Mouse (Mus musculus) stomach, adult 2 months (tissue): ENCODE results near the gene Chmp4b. TPM values are rescaled to one million over a fixed set of nuclear protein-coding genes. Genes with fewer than 3 reads are reported as not detected.

Experiments used
- polyA plus RNA-seq: library from polyadenylated mRNA; depleted of rRNA; stranded (reverse); fragments of >200 nt; gene quantifications from 2 replicates; pipeline ENCODE4 v1.2.3, GENCODE M21; 2012; rRNA removed

Gene Chmp4b
- polyA plus RNA-seq: 32.9 and 39.2 TPM in 2 replicates

DNA sequence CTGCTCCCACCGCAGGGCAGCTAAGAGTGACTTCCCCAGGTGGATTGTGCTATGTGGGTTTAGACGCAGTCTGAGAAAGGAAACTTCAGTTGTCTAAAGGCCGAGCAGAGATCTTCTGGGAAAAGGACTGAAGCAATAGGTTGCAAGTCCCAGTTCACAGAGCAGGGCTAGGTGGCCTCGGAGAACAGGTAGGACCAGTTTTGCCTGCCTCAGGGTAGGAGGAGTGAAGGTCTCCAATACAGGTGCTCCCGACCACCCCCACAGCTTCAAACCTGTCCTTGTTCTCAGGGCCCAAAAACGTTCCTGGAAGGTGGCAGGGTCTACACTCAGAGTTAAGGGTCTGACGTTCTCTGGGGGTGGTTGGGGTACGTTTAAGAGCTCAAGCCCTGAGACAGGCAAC lies at the start of gene Chmp4b:
TSS of gene Chmp4b (plus strand) at position 343 of the 400 bp plus-strand sequence.

DNA sequence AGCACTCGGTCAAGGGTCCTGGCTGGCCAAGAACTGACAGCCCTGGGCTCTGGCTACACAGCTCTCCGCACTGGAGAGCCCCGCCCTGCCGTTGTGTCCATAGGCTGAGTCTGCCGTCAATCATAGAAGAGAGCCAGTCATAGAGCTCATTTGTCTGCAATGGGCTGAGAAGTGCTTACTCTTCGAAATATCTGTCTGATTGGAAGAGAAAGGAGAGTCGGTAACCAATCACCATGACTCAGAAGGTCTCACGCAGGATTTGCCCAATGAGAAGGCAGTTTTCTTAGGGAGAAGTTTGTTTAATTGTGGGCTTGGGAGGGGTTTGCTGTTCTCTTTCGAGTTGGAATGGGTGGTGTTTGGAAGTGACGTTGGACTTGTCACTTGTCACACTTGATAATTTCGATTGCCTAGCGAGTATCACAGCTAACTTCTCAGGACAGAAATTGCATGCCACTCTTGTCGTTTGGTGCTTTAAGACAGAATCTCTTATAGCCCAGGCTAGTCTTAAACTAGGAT lies 47.8 kb upstream of the Chmp4b start, which contains the start of gene Pxmp4:
TSS of gene Pxmp4 (minus strand) at position 71 of the 516 bp plus-strand sequence.

DNA sequence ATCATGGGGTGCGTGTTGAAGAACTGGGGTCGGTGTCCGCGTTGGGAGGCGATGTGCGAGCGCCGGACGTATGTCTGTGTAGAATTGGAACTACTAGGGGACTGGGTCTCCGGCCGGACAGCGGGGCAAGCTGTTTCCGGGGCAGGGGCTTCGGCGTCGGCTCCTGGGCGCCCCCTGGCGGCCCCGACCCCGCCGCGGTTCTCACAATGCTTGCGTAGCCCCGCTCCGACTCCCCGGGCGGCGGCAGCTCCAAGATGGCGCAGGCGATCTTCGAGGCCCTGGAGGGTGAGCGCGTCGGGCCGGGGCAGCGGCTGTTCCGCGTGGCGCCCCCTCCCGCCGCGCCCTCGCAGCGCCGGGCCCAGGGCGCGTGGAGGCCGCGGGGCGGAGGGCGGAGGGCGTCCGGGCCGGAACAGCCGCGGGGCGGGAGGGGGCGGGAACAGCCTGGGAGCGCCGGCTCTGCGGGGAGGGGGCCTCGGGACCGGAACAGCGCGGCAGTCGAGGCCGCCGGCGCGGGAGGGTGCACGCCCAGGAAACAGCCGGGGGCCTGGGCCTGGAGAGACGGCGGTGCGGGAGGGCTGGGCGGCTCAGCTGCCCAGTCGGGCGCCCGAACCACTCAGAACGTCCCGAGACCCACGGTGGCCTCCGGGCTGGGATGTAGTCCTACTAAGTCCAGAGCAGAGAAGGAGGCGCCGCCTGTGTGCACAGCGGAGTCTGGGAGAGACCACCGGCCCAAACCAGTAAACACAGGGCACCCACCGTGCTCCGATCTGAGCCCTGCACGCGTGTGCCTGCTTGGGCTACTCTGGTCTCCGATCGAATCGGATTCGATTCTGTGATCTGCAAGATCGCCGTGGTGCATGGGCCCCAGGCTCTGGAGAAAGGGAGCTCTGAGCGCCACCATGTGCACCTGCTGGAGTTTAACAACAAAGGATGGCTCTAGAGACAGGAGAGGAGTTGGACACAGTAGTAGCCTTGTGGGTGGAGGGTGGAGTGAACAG lies 38.1 kb upstream of the Chmp4b start, which contains the start of the genes Zfp341 and 4930519P11Rik:
TSS of gene Zfp341 (plus strand) at position 180 of the 998 bp plus-strand sequence.
TSS of gene 4930519P11Rik (minus strand) at position 320 of the 998 bp plus-strand sequence.

Other genes with a start within 250 kb of the Chmp4b start
- gene Snta1, start 243.6 kb upstream of the Chmp4b start, polyA plus RNA-seq: 16.3 and 20.8 TPM in 2 replicates
- 3.4 and 4.7 TPM in 2 replicates for gene Cbfa2t2, start 215.2 kb upstream of the Chmp4b start, polyA plus RNA-seq
- gene 1700003F12Rik, start 104.6 kb upstream of the Chmp4b start, polyA plus RNA-seq: 0.65 TPM in 1 of 2 replicates, not detected in the other
- 0.04 and 0.14 TPM in 2 replicates for gene Actl10, start 99.9 kb upstream of the Chmp4b start, polyA plus RNA-seq
- 0.08 and 0.11 TPM in 2 replicates for gene Necab3, start 92.8 kb upstream of the Chmp4b start, polyA plus RNA-seq
- gene E2f1, start 81.8 kb upstream of the Chmp4b start, polyA plus RNA-seq: 2.6 and 3.6 TPM in 2 replicates
- gene Pxmp4, start 48.0 kb upstream of the Chmp4b start, polyA plus RNA-seq: 31.1 and 40.7 TPM in 2 replicates
- gene Zfp341, start 38.4 kb upstream of the Chmp4b start, polyA plus RNA-seq: 2.7 and 2.8 TPM in 2 replicates
- 0.63 TPM in 2 replicates for gene 4930519P11Rik, start 38.3 kb upstream of the Chmp4b start, polyA plus RNA-seq
- not detected in 2 replicates for gene Gm14214, start 118.3 kb downstream of the Chmp4b start, polyA plus RNA-seq
- gene Raly, start 139.4 kb downstream of the Chmp4b start, polyA plus RNA-seq: 66.9 and 107 TPM in 2 replicates
- gene a, start 139.7 kb downstream of the Chmp4b start, polyA plus RNA-seq: 0.21 TPM in 1 of 2 replicates, not detected in the other
- gene Eif2s2, start 241.2 kb downstream of the Chmp4b start, polyA plus RNA-seq: 0.83 and 1.5 TPM in 2 replicates